Mouse (Mus musculus) heart, adult 9 months (tissue): ENCODE results near the gene Scaf11.

Experiments
- DNase-seq, 2 experiments: peaks; one replicate each; pipeline ENCODE4 v3.0.0; 2022; ENCODE audit warnings: low spot score in 2 of 2

Gene Scaf11

GRCm38 (mm10) chr15:96396641-96397344 is 63.9 kb downstream of the Scaf11 start:
- DNase-seq: no peak

- no peak for DNase-seq
These were observed 65.6 kb downstream of the Scaf11 start for GRCm38 (mm10) chr15:96395071-96395470.

GRCm38 (mm10) chr15:96392878-96393277 is 67.8 kb downstream of the Scaf11 start:
- no peak for DNase-seq

DNA sequence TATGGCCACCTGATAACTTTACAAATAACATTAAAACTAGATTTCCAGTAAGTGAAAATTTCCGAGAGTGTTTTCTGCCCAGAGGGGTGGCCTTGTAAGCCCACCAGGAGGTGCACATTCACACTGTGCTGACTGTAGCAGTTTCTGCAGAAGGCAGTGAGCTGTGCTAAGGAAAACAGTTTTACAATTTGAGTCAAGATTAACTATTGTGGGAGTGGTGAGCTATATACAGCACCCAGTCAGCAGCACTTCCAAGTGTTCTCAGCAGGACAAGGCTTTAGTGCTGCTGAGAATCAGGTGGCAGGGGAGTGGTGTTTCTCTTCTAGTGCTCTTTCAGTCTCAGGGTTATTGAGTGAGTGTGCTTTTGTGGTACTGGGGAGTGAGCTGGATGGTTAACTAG is 72.1 kb downstream of the Scaf11 start:
- no peak for DNase-seq

DNA sequence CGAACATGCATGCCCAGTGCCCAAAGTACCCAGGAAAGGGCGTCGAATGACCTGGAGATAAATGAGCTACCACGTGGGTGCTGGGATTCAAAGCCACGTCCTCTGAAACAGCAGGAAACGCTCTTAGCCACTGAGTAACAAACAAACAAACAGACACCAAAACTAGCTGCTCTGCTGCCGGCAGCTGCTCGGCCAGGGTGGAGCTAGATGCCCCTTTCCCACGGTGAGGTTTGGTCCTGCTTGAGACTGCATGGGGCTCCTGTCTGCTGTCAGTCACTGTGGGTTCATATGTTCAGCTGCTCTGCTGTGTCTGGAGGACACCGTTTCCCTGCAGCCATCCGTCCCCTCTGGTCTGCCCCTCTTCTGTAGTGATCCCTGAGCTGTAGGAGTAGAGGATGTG is 78.4 kb downstream of the Scaf11 start:
- DNase-seq: no peak

DNA sequence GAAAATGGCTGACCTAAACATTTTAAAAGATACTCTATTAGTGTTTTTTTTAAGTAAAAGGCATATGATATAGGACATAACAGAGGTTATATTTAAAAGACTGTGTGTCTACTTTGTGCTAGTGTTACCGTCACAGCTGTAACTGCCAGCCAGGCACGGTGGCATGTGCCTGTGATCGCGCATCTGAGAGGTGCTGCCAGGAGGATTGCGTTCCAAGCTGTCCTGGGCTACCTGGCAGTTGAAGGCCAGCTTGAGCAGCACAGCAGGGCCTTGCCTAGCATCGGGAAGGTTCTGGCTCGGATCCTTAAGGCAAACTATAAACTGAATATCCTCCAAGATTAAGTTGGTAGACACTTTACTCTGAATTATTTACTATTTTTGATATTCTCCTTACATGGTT is 82.9 kb downstream of the Scaf11 start:
- DNase-seq: no peak

DNA sequence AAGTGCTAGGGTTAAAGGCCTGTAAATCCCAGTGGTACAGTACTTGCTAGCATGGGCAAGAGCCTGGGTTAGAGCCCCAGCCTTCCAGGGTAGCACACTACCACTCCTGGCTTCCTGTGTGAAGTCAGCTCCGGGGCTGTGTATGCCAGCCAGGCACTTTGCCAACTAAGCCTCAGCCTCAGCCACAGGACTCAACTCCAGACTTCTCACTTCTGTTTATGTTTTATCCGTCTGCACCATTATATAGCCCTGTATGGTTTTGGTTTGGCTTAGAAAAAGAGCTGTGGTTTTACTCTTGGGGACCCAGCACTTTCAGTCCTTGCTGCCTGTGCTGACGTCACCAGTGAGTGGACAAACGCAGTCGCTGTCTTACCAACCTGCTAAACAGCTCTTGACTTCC is 83.4 kb downstream of the Scaf11 start:
- peak; percentile 22 to 26 for DNase-seq

GRCm38 (mm10) chr15:96376214-96376613 is 84.4 kb downstream of the Scaf11 start:
- no peak for DNase-seq

- DNase-seq: no peak
These were observed 87.5 kb downstream of the Scaf11 start for GRCm38 (mm10) chr15:96373161-96373560.

DNA sequence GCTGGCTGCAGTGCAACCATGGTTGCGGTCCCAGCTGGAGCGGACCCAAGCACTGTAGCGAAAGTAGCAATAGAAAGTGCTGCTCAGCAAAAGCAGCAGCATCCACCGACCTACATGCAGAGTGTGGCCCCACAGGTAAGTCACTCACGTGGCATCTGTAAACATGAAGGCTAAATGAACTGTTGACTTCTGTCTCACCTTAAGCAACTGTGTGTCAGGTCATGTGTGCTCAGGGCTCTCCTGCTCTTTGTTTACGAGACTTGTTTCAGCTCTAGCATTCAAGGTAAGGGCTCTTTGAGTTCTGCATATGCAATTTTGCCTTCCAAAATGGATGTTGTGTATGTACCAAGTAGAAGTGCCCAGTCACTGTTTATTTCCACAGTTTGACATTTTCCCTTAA is 88.0 kb downstream of the Scaf11 start:
- DNase-seq: no peak

DNA sequence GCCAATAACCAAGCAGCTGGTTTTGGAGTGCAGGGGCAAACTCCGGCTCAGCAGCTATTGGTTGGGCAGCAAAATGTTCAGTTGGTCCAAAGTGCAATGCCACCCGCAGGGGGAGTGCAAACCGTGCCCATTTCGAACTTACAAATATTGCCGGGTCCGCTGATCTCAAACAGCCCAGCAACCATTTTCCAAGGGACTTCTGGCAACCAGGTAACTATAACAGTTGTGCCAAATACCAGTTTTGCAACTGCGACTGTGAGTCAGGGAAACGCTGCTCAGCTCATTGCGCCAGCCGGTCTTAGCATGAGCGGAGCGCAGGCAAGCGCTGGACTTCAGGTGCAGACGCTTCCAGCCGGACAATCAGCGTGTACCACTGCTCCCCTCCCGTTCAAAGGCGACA is 89.3 kb downstream of the Scaf11 start:
- no peak for DNase-seq

DNA sequence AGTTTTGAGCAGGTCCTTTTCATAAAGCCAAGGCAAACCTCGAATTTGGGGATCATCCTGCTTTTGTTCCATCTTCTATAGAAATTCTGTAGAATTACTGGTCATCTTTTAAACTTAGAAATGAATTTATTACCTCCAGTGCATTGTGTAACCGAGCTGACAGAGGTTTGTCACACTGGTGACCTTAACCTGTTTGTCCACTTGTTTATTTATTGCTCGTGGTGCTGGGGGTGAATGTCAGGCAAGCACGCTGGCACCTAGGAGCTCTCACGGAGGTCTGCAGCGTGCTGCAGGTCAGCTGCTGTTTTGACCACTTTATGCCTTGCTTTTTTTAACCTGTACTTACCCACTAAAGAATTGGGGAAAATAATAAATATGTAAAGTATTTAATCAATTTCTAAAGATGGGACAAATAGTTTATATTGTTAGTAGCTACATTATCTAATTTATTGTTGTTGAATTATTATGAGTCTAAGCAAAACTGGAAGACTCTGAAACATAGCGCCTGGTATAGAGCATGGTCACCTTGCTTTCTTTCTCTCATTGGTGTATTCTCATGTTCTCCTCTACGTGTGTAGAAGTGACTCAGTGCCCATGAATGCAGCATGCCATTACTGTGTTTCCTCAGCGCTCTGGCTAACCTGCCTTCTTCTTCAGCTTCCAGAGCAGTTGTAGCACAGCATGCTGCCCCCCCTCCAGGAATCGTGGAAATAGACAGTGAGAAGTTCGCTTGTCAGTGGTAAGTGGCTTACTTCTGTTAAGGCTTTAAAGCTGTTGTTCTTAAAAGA is 94.3 kb downstream of the Scaf11 start:
- DNase-seq: no peak

DNA sequence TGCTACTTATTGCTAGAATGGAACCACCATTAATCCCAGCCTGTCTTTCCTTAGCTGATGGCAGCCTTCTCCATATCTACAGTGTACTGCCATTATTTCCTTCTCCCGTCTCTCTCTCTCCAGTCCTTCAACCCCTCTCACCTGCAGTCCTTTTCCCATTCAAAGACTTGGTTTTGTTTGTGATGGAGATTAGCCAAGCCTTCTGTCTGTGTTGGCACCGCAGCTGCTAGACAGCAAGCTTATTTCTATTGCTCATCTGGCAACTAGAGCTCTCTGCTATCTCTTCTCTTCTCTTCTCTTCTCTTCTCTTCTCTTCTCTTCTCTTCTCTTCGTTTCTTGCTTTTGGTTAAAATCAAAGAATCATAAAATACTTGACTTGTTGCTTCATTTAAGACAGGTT is 95.3 kb downstream of the Scaf11 start:
- DNase-seq: no peak
